Mouse (Mus musculus): ENCODE results near the gene Crct1. TPM values are rescaled to one million over a fixed set of nuclear protein-coding genes. Genes with fewer than 3 reads are reported as not detected.

The Crct1 gene
- total RNA-seq, 1 experiment from 2014 or later = not detected

Other genes with a start within 250 kb of the Crct1 start
- not detected in 2 replicates for gene Lce1i, start 236.8 kb downstream of the Crct1 start, total RNA-seq (2017)
- not detected in 2 replicates for gene Lce1j, start 225.2 kb downstream of the Crct1 start, total RNA-seq (2017)
- gene Lce1k, start 207.8 kb downstream of the Crct1 start, total RNA-seq (2017) = not detected in 2 replicates
- gene Kprp, start 188.4 kb downstream of the Crct1 start, total RNA-seq (2017) = not detected in 2 replicates
- gene Lce1l, start 164.4 kb downstream of the Crct1 start, total RNA-seq (2017) = not detected in 2 replicates
- not detected in 2 replicates for gene 2310050C09Rik, start 145.5 kb downstream of the Crct1 start, total RNA-seq (2017)
- not detected in 2 replicates for gene Lce3a, start 89.5 kb downstream of the Crct1 start, total RNA-seq (2017)
- not detected in 2 replicates for gene Lce3b, start 82.7 kb downstream of the Crct1 start, total RNA-seq (2017)
- not detected in 2 replicates for gene Lce3c, start 71.2 kb downstream of the Crct1 start, total RNA-seq (2017)
- not detected in 2 replicates for gene Lce3d, start 58.3 kb downstream of the Crct1 start, total RNA-seq (2017)
- gene Lce3e, start 48.6 kb downstream of the Crct1 start, total RNA-seq (2017) = not detected in 2 replicates
- not detected in 2 replicates for gene Lce3f, start 23.5 kb downstream of the Crct1 start, total RNA-seq (2017)
- gene Lce1m, start 3.4 kb upstream of the Crct1 start, total RNA-seq (2017) = not detected in 2 replicates
- 0.25 TPM in 1 of 2 replicates, not detected in the other for gene Gm4858, start 53.1 kb upstream of the Crct1 start, total RNA-seq (2017)
- gene Crnn, start 129.1 kb upstream of the Crct1 start, total RNA-seq (2017) = not detected in 2 replicates
- 0.12 TPM in 1 of 2 replicates, not detected in the other for gene Flg2, start 181.6 kb upstream of the Crct1 start, total RNA-seq (2017)

All from neutrophil, adult 5-6 weeks (primary cell).